Mouse (Mus musculus): ENCODE results near the gene Polm. TPM values are rescaled to one million over a fixed set of nuclear protein-coding genes. Genes with fewer than 3 reads are reported as not detected.
"Not testable (repeated sequence)": the region's sequence is repeated elsewhere in the genome, so short reads cannot be mapped to it uniquely, and the experiment has no call there.

The Polm gene
- total RNA-seq, 2 experiments from 2014 or later: 8.6 to 10.5 TPM

- intact Hi-C loops (cut with DNase I): loop anchor here (10.0 kb wide), 1 partner anchor 406 kb away; the partner anchor contains the start of gene Npc1l1
- TF ChIP-seq CTCF (IDR thresholded peaks at IDR 0.05): no peak
- no peak for DNase-seq (ENCODE audit: extremely low spot score in 1 of 2, low spot score in 2 of 2)
- H3K4me3 ChIP-seq: no peak overlapping the region
- H3K27ac ChIP-seq: no peak overlapping the region
These were observed 9.2 kb downstream of the Polm start for GRCm38 (mm10) chr11:5828509-5829191.

DNA sequence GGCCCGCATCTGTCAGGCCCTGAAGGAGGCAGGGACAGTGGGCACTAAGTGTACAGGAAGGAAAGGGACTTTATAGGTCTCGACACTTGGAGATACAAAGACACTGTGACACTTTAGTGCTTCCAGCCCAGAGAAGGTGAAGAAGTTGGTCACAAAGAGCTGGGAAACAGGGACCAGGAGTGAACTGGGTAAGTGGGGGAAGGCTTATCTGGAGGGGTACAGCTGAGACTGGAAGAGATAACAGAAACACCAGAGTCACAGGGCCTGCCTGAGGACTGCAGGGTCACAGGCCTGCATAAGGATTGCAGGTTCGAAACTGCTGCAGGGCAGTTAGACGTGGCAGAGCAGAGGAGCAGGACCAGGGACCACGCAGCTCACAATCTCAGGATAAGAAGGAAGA lies 9.9 kb downstream of the Polm start:
- intact Hi-C loops (cut with DNase I): loop anchor here (10.0 kb wide), 1 partner anchor 407 kb away; the partner anchor contains the start of gene Npc1l1
- TF ChIP-seq CTCF (IDR thresholded peaks at IDR 0.05): no peak
- DNase-seq (ENCODE audit: extremely low spot score in 1 of 2, low spot score in 2 of 2): no peak

GRCm38 (mm10) chr11:5825432-5825831 lies 12.4 kb downstream of the Polm start:
- Histone ChIP-seq H3K4me3 (no peak overlapping the region), H3K27ac (no peak overlapping the region)
- no peak for DNase-seq (ENCODE audit: extremely low spot score in 1 of 2, low spot score in 2 of 2)
- TF ChIP-seq CTCF (IDR thresholded peaks at IDR 0.05): no peak
- intact Hi-C loops (cut with DNase I): loop anchor here (10.0 kb wide), 1 partner anchor 409 kb away; the partner anchor contains the start of gene Npc1l1

More for the DNA sequence above, 9.9 kb downstream of the Polm start:
- Histone ChIP-seq H3K4me3 (no peak overlapping the region), H3K27ac (no peak overlapping the region)

GRCm38 (mm10) chr11:5819223-5819622 lies 18.6 kb downstream of the Polm start:
- Histone ChIP-seq H3K27ac (no peak overlapping the region), H3K4me3 (no peak overlapping the region)
- intact Hi-C loops (cut with DNase I): no loop called here
- DNase-seq (ENCODE audit: extremely low spot score in 1 of 2, low spot score in 2 of 2): no peak
- no peak for TF ChIP-seq CTCF (IDR thresholded peaks at IDR 0.05)

DNA sequence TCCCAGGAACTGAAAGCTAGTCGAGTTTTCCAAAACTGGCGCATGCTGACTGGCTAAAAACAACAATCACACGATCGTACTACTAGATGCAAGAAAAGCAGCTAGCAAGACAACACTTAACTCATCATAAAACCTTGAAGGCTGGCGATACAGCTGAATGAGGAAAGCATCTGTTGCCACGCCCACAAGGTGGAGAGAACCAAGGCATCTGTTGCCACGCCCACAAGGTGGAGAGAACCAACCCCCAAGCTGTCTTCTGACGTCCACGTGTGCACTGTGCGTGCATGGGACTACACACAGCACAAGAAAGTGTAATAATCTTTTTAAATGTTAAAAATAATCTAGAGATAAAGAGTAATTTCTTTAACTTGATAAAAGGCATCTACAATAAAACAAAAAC lies 24.4 kb downstream of the Polm start:
- DNase-seq (ENCODE audit: extremely low spot score in 1 of 2, low spot score in 2 of 2): no peak
- Histone ChIP-seq H3K27ac (no peak overlapping the region), H3K4me3 (no peak overlapping the region)
- no peak for TF ChIP-seq CTCF (IDR thresholded peaks at IDR 0.05)
- intact Hi-C loops (cut with DNase I): no loop called here

- H3K27ac ChIP-seq; intact Hi-C loops (cut with DNase I); DNase-seq (ENCODE audit: extremely low spot score in 1 of 2, low spot score in 2 of 2); H3K4me3 ChIP-seq: not testable (repeated sequence)
These were observed 28.3 kb downstream of the Polm start for GRCm38 (mm10) chr11:5809487-5809886.

- H3K27ac ChIP-seq: no peak overlapping the region
- H3K4me3 ChIP-seq: no peak overlapping the region
- intact Hi-C loops (cut with DNase I): no loop called here
- DNase-seq (ENCODE audit: extremely low spot score in 1 of 2, low spot score in 2 of 2): no peak
- TF ChIP-seq CTCF (IDR thresholded peaks at IDR 0.05): no peak
These were observed 29.9 kb downstream of the Polm start for GRCm38 (mm10) chr11:5807956-5808355.

- TF ChIP-seq CTCF (IDR thresholded peaks at IDR 0.05): no peak
- intact Hi-C loops (cut with DNase I): no loop called here
- no peak for DNase-seq (ENCODE audit: extremely low spot score in 1 of 2, low spot score in 2 of 2)
These were observed 32.1 kb downstream of the Polm start for GRCm38 (mm10) chr11:5805711-5806110.

DNA sequence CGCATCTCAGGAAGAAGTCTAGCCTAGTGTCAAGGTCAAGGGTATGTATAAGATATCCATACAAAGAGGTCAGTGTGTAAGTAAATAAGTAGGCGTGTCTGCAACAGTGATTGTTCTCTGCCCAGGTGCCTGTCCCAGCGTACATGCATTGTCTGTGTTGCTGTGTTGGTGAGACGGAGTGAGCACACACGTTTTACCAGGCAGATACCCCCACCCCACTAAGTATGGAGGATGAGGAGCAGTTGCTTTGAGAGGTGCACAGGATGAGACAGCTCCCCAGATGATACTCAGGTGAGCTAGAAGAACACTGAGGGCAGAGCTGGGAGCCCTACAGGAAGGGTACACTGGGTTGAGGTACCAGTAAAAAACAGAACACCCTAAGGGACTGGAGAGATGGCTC lies 33.6 kb downstream of the Polm start:
- no peak for DNase-seq (ENCODE audit: extremely low spot score in 1 of 2, low spot score in 2 of 2)
- Histone ChIP-seq H3K27ac (no peak overlapping the region), H3K4me3 (no peak overlapping the region)
- intact Hi-C loops (cut with DNase I): no loop called here
- no peak for TF ChIP-seq CTCF (IDR thresholded peaks at IDR 0.05)

More at GRCm38 (mm10) chr11:5805711-5806110, 32.1 kb downstream of the Polm start:
- H3K27ac ChIP-seq: no peak overlapping the region
- H3K4me3 ChIP-seq: no peak overlapping the region

- intact Hi-C loops (cut with DNase I): no loop called here
- Histone ChIP-seq H3K4me3 (no peak within 1 kb of the TSS), H3K27ac (no peak within 1 kb of the TSS)
- DNase-seq (ENCODE audit: extremely low spot score in 1 of 2, low spot score in 2 of 2): no peak
- TF ChIP-seq CTCF (IDR thresholded peaks at IDR 0.05): no peak
These were observed 34.2 kb downstream of the Polm start, which contains the start of gene Pgam2 for GRCm38 (mm10) chr11:5803551-5803981. Gene Pgam2, minus strand, starts transcription at chr11:5803733.

DNA sequence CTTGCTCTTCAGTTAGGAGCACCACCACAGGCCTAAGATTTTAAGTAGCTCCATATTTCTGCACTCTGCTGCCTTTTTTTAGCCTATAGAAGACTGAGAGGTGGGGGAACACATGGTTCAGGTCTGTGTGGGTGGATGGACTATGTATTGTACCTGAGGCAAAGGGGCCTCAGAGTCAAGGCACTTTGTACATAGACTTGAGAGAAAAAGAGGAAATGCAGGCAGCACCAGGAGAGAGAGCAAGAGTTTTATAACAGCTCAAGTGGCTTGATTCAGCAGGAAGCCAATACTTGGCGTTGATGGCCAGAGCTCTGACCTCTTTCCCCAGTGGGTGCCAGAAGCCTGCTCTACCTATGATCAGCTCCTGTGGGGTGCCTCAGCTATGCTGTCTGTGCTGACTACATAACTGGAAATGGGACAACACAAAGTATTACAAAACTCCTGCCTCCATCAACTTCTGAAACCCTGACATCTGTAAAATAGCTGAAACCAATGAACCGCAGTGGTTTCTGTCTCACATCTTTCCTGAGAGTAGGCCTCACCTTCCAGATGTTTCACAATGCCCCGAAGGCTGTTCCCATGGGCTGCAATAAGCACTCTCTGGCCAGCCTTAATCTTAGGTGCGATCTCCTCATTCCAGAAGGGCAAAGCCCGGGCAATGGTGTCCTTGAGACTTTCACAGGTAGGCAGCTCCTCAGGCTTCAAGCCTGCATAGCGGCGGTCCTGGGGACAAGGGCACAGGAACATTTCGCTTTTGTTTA lies 35.2 kb downstream of the Polm start:
- no peak for TF ChIP-seq CTCF (IDR thresholded peaks at IDR 0.05)
- Histone ChIP-seq H3K27ac (no peak overlapping the region), H3K4me3 (no peak overlapping the region)
- intact Hi-C loops (cut with DNase I): no loop called here
- no peak for DNase-seq (ENCODE audit: extremely low spot score in 1 of 2, low spot score in 2 of 2)

DNA sequence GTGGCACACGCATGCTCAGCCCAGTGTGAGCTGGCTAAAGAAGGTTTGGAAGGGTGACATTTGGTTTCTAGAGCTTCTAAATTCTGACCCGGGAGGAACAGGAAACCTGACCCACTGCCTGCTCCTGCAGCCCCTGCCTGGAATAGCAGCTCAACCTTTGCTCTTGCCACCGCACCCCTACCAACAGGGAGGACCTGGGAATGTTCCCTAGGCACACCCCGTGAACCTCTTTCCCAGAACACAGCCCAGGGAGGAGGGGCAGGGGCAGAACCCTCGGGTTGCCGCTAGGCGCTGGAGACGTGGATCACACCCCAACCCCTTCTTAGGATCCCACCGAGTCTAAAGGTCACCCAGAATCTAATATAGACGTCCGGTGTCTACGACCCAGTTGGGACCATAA lies 35.8 kb downstream of the Polm start:
- intact Hi-C loops (cut with DNase I): no loop called here
- no peak for DNase-seq (ENCODE audit: extremely low spot score in 1 of 2, low spot score in 2 of 2)
- no peak for TF ChIP-seq CTCF (IDR thresholded peaks at IDR 0.05)
- no peak overlapping the region for H3K27ac ChIP-seq
- H3K4me3 ChIP-seq: no peak overlapping the region

Measured in left cerebral cortex, adult 2 months (tissue).